Mouse (Mus musculus): ENCODE results near the gene Ppa1. TPM values are rescaled to one million over a fixed set of nuclear protein-coding genes. Genes with fewer than 3 reads are reported as not detected.

Gene Ppa1
- total and polyA plus RNA-seq, 2 experiments from 2014 or later, result 137 to 201 TPM

GRCm38 (mm10) chr10:61646557-61646956 lies 1.8 kb upstream of the Ppa1 start:
- no peak for ATAC-seq
- no peak overlapping the region for H3K4me3 ChIP-seq (ENCODE audit: low read depth, low read length)
- H3K36me3 ChIP-seq (ENCODE audit: insufficient read depth), result no peaks in the 10 kb centered on the region
- 0 out of 2 replicates have a peak, but pooled peaks cover 5% of the 10 kb centered on the region for H3K4me1 ChIP-seq (ENCODE audit: insufficient read depth)
- no peak for DNase-seq
- no peak overlapping the region for H3K4me2 ChIP-seq (ENCODE audit: low read depth)
- H3K9me3 ChIP-seq (ENCODE audit: low read length), result no peaks in the 10 kb centered on the region
- TF ChIP-seq CTCF (IDR thresholded peaks at IDR 0.05; ENCODE audit: low read depth), result no peak
- no peaks in the 10 kb centered on the region for H3K27me3 ChIP-seq (ENCODE audit: insufficient read depth, low read length)
- H3K27ac ChIP-seq (ENCODE audit: low read depth, low read length), result no peak overlapping the region
- H3K9ac ChIP-seq, result no peak overlapping the region
- 78% methylated on average over 7 of the region's 7 CpGs for WGBS

- 0 out of 2 replicates have a peak, but pooled peaks have one; percentile 21 for TF ChIP-seq CTCF (IDR thresholded peaks at IDR 0.05; ENCODE audit: low read depth)
- H3K36me3 ChIP-seq (ENCODE audit: insufficient read depth), result peaks cover 6% of the 10 kb centered on the region
- H3K9me3 ChIP-seq (ENCODE audit: low read length), result no peaks in the 10 kb centered on the region
- H3K27ac ChIP-seq (ENCODE audit: low read depth, low read length), result peak overlapping the region; percentile 79
- peak overlapping the region; percentile 78 for H3K9ac ChIP-seq
- no peaks in the 10 kb centered on the region for H3K27me3 ChIP-seq (ENCODE audit: insufficient read depth, low read length)
- peak overlapping the region; percentile 78 for H3K4me2 ChIP-seq (ENCODE audit: low read depth)
- 2% methylated on average over 40 of the region's 49 CpGs for WGBS
- 0 out of 2 replicates have a peak, but pooled peaks cover 5% of the 10 kb centered on the region for H3K4me1 ChIP-seq (ENCODE audit: insufficient read depth)
- ATAC-seq, result peak; percentile 70
- H3K4me3 ChIP-seq (ENCODE audit: low read depth, low read length), result peak overlapping the region; percentile 83
- no peak for DNase-seq
These were observed 639 bp downstream of the Ppa1 start for GRCm38 (mm10) chr10:61648737-61649645.

GRCm38 (mm10) chr10:61654105-61654504 lies 5.8 kb downstream of the Ppa1 start:
- Histone ChIP-seq H3K36me3 (ENCODE audit: insufficient read depth) (peaks cover 14% of the 10 kb centered on the region), H3K4me2 (ENCODE audit: low read depth) (no peak overlapping the region), H3K27ac (ENCODE audit: low read depth, low read length) (no peak overlapping the region), H3K27me3 (ENCODE audit: insufficient read depth, low read length) (no peaks in the 10 kb centered on the region), H3K4me3 (ENCODE audit: low read depth, low read length) (no peak overlapping the region), H3K9ac (no peak overlapping the region), H3K9me3 (ENCODE audit: low read length) (no peaks in the 10 kb centered on the region), H3K4me1 (ENCODE audit: insufficient read depth) (0 out of 2 replicates have a peak, but pooled peaks cover 4% of the 10 kb centered on the region)
- DNase-seq, result no peak
- no peak for ATAC-seq
- TF ChIP-seq CTCF (IDR thresholded peaks at IDR 0.05; ENCODE audit: low read depth), result no peak
- WGBS, result 93% methylated on average over 4 of the region's 4 CpGs

GRCm38 (mm10) chr10:61654691-61655090 lies 6.3 kb downstream of the Ppa1 start:
- no peak overlapping the region for H3K9ac ChIP-seq
- DNase-seq, result no peak
- no peaks in the 10 kb centered on the region for H3K9me3 ChIP-seq (ENCODE audit: low read length)
- H3K4me1 ChIP-seq (ENCODE audit: insufficient read depth), result no peaks in the 10 kb centered on the region
- H3K36me3 ChIP-seq (ENCODE audit: insufficient read depth), result peaks cover 20% of the 10 kb centered on the region
- H3K4me3 ChIP-seq (ENCODE audit: low read depth, low read length), result no peak overlapping the region
- TF ChIP-seq CTCF (IDR thresholded peaks at IDR 0.05; ENCODE audit: low read depth), result no peak
- ATAC-seq, result no peak
- no peaks in the 10 kb centered on the region for H3K27me3 ChIP-seq (ENCODE audit: insufficient read depth, low read length)
- no peak overlapping the region for H3K4me2 ChIP-seq (ENCODE audit: low read depth)
- WGBS, result 90% methylated on average over 7 of the region's 7 CpGs
- H3K27ac ChIP-seq (ENCODE audit: low read depth, low read length), result no peak overlapping the region

- DNase-seq (no peak), ATAC-seq (no peak)
- H3K36me3 ChIP-seq (ENCODE audit: insufficient read depth), result peaks cover 23% of the 10 kb centered on the region
- no peak overlapping the region for H3K9ac ChIP-seq
- WGBS, result 94% methylated on average over 3 of the region's 3 CpGs
- no peak for TF ChIP-seq CTCF (IDR thresholded peaks at IDR 0.05; ENCODE audit: low read depth)
- H3K9me3 ChIP-seq (ENCODE audit: low read length), result no peaks in the 10 kb centered on the region
- no peaks in the 10 kb centered on the region for H3K27me3 ChIP-seq (ENCODE audit: insufficient read depth, low read length)
- H3K27ac ChIP-seq (ENCODE audit: low read depth, low read length), result no peak overlapping the region
- no peak overlapping the region for H3K4me3 ChIP-seq (ENCODE audit: low read depth, low read length)
- no peaks in the 10 kb centered on the region for H3K4me1 ChIP-seq (ENCODE audit: insufficient read depth)
- H3K4me2 ChIP-seq (ENCODE audit: low read depth), result no peak overlapping the region
These were observed 6.8 kb downstream of the Ppa1 start for GRCm38 (mm10) chr10:61655188-61655587.

- Histone ChIP-seq H3K36me3 (ENCODE audit: insufficient read depth) (peaks cover 32% of the 10 kb centered on the region), H3K9ac (no peak overlapping the region), H3K4me2 (ENCODE audit: low read depth) (no peak overlapping the region), H3K4me3 (ENCODE audit: low read depth, low read length) (no peak overlapping the region), H3K27me3 (ENCODE audit: insufficient read depth, low read length) (no peaks in the 10 kb centered on the region), H3K4me1 (ENCODE audit: insufficient read depth) (no peaks in the 10 kb centered on the region), H3K27ac (ENCODE audit: low read depth, low read length) (no peak overlapping the region), H3K9me3 (ENCODE audit: low read length) (no peaks in the 10 kb centered on the region)
- TF ChIP-seq CTCF (IDR thresholded peaks at IDR 0.05; ENCODE audit: low read depth), result 0 out of 2 replicates have a peak, but pooled peaks have one; percentile 20
- no peak for ATAC-seq
- 92% methylated on average over 18 of the region's 18 CpGs for WGBS
- no peak for DNase-seq
These were observed 8.9 kb downstream of the Ppa1 start for GRCm38 (mm10) chr10:61656928-61657882.

Measured in forebrain, postnatal 0 days (tissue).